Mouse (Mus musculus) ovary, adult 10 weeks (tissue): ENCODE results near the gene Adam30. TPM values are rescaled to one million over a fixed set of nuclear protein-coding genes. Genes with fewer than 3 reads are reported as not detected.

Experiments used
- polyA plus RNA-seq: library from polyadenylated mRNA; stranded (reverse); fragments of 350-450 nt; fragmentation: Illumina TruSeq; extraction: RNeasy Lipid Tissue Mini Kit (QIAGEN cat#74804); gene quantifications from one replicate; pipeline ENCODE4 v1.2.3, GENCODE M21; 2014

Adam30 gene
- not detected for polyA plus RNA-seq

DNA sequence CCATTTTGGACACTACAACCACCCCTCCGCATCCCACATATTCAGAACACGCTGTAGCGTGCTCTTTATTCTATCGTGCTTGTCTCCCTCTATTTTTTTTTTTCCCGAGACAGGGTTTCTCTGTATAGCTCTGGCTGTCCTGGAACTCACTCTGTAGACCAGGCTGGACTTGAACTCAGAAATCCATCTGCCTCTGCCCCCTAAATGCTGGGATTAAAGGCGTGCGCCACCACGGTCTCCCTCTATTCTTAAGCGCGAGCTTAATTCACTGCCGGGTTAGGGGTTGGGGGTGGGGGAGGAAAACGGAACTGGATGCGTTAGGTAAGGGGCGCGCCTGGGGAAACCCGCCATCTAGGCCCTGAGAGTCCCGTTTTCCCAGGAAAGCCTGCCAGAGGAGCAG is at the start of gene Adam30:
TSS of gene Adam30 (plus strand) at position 301 of the 400 bp plus-strand sequence.

Other genes with a start within 250 kb of the Adam30 start
- 14.9 TPM for gene Notch2, start 147.1 kb upstream of the Adam30 start, polyA plus RNA-seq
- gene Reg4, start 61.5 kb downstream of the Adam30 start, polyA plus RNA-seq = not detected
- 190 TPM for gene Hmgcs2, start 119.8 kb downstream of the Adam30 start, polyA plus RNA-seq
- 2.3 TPM for gene Phgdh, start 179.4 kb downstream of the Adam30 start, polyA plus RNA-seq
- 9.7 TPM for gene Zfp697, start 221.8 kb downstream of the Adam30 start, polyA plus RNA-seq